Mouse (Mus musculus): ENCODE data around the gene Cmtr1.

Cmtr1 gene

GRCm38 (mm10) chr17:29660076-29660761 lies at the start of gene Cmtr1:
Gene Cmtr1 (plus strand): TSS chr17:29660595.
- DNase-seq (ENCODE audit: inconsistent age in 2 of 2, low spot score in 1 of 2) = peak; percentile 98 to 99

DNA sequence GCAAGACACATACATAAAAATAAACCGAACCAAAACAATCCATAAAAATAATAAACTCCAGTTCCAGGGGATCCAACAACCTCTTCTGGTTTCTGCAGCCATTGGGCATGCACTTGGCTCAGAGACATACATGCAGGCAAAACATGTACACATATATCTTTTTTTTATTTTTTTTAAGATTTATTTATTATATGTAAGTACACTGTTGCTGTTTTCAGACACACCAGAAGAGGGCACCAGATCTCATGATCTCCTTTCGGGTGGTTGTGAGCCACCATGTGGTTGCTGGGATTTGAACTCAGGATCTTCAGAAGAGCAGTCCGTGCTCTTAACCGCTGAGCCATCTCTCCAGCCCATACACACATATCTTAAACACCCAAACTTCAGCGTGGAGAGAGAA lies 46.9 kb upstream of the Cmtr1 start:
- DNase-seq (ENCODE audit: inconsistent age in 2 of 2, low spot score in 1 of 2) = peak in 1 of 2 experiments; percentile 60

- peak; percentile 95 to 98 for DNase-seq (ENCODE audit: inconsistent age in 2 of 2, low spot score in 1 of 2)
Measured at GRCm38 (mm10) chr17:29614115-29615023, 46.0 kb upstream of the Cmtr1 start, which contains the start of the genes Rnf8 and Gm28043. Gene Rnf8 (plus strand): TSS chr17:29614790. Gene Gm28043 (plus strand): TSS chr17:29614876.

- DNase-seq (ENCODE audit: inconsistent age in 2 of 2, low spot score in 1 of 2) = no peak
Measured at GRCm38 (mm10) chr17:29615024-29615551, 45.3 kb upstream of the Cmtr1 start.

DNA sequence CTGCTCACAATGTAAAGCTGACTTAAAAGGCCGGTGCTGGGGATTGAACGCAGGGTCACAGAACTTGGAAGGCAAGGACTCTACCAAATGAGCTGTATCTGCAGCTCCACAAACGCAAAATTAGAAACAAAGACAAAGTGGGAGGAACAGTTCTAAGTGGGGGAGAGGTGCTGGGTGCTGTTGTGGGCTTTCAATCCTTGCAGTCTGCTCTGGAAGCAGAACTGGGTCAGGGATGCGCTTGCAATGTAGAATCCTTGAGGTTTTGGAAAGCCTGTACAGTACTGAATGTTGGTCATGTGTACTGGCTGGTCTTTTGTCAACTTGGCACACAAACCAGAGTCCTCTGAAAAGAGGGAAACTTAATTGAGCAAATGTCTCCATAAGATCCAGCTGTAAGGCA lies 44.8 kb upstream of the Cmtr1 start:
- DNase-seq (ENCODE audit: inconsistent age in 2 of 2, low spot score in 1 of 2) = peak; percentile 43 to 87

GRCm38 (mm10) chr17:29619231-29619630 lies 41.2 kb upstream of the Cmtr1 start:
- no peak for DNase-seq (ENCODE audit: inconsistent age in 2 of 2, low spot score in 1 of 2)

GRCm38 (mm10) chr17:29623488-29623887 lies 36.9 kb upstream of the Cmtr1 start:
- DNase-seq (ENCODE audit: inconsistent age in 2 of 2, low spot score in 1 of 2) = no peak

DNA sequence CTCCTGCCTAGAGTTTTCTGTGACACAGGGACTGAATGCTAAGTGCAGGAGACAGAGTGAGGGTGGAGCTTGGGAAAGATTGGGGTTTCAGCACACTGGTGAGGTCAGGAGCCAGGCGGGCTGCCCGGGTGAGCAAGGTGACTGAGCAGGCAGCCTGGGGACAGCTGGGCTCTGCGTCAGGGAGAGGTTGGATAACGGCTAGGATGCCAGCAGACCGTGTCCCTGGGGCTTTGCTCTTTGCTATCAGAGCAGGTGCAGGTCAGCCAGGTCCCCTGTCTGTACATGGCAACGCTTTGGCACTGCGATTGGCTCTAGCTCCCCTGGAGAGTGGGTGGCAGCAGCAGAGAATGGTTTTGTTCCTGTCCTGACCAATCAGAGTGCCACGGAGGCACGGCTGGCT lies 33.1 kb upstream of the Cmtr1 start:
- DNase-seq (ENCODE audit: inconsistent age in 2 of 2, low spot score in 1 of 2) = no peak

- no peak for DNase-seq (ENCODE audit: inconsistent age in 2 of 2, low spot score in 1 of 2)
Measured at GRCm38 (mm10) chr17:29628946-29629345, 31.4 kb upstream of the Cmtr1 start.

GRCm38 (mm10) chr17:29629620-29630019 lies 30.8 kb upstream of the Cmtr1 start:
- no peak for DNase-seq (ENCODE audit: inconsistent age in 2 of 2, low spot score in 1 of 2)

DNA sequence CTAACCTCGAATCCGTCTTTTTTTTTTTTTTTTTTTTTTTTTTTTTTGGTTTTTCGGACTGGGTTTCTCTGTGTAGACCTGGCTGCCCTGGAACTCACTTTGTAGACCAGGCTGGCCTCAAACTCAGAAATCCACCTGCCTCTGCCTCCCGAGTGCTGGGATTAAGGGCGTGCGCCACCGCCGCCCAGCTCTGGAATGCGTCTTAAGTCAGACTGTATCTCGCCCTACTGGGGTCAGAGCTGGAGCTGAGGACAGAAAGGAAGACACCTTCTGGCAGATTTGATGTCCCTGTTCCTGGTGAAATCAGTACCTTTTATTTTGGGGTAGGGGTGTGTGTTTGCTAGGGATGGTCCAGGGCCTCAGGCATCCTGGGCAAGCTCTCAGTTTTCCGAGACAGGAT lies 28.1 kb upstream of the Cmtr1 start:
- DNase-seq (ENCODE audit: inconsistent age in 2 of 2, low spot score in 1 of 2) = no peak

- no peak for DNase-seq (ENCODE audit: inconsistent age in 2 of 2, low spot score in 1 of 2)
Measured at GRCm38 (mm10) chr17:29635492-29635891, 24.9 kb upstream of the Cmtr1 start.

DNA sequence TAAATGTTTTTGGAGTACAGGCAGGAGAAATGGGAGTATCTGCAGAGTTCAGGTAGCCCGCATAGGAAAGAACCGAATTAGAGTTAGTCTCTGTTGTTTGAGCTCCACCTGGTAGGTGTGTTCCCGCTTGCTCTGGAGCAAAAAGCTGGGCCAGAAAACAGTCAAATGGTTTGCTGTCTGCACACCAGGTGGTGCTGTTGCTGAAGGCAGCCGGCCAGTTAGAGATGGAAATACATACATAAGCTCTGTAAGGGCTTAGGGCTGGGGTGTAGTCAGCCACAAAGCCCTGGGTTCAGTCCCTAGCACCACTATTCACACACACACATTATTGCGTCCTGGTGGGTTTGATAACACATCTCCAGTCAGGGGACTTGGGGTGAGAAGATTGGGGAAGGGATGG lies 24.3 kb upstream of the Cmtr1 start:
- DNase-seq (ENCODE audit: inconsistent age in 2 of 2, low spot score in 1 of 2) = peak; percentile 38 to 77

GRCm38 (mm10) chr17:29637377-29637776 lies 23.0 kb upstream of the Cmtr1 start:
- DNase-seq (ENCODE audit: inconsistent age in 2 of 2, low spot score in 1 of 2) = peak in 1 of 2 experiments; percentile 67

- DNase-seq (ENCODE audit: inconsistent age in 2 of 2, low spot score in 1 of 2) = no peak
Measured at GRCm38 (mm10) chr17:29637895-29638294, 22.5 kb upstream of the Cmtr1 start.

DNA sequence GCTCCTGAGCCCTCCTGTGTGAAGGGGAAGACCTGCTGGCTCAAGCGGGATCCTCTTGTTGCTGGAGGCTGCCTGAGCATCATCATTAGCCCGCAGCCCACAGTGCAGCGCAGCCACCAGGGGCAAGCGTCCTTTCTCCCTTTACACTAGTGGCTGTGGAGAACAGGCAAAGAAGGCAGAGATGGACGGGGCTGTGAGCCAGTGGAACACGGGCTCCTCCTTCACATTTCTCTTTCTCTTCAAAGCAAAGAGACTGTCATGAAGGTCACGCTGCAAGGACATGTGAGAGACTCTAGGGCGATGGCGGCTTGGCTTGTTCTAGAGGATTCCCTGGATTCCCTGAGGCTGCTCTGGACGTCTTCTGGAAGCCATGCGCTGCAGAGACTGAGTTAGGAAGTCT lies 19.4 kb upstream of the Cmtr1 start:
- DNase-seq (ENCODE audit: inconsistent age in 2 of 2, low spot score in 1 of 2) = peak; percentile 80 to 91

DNA sequence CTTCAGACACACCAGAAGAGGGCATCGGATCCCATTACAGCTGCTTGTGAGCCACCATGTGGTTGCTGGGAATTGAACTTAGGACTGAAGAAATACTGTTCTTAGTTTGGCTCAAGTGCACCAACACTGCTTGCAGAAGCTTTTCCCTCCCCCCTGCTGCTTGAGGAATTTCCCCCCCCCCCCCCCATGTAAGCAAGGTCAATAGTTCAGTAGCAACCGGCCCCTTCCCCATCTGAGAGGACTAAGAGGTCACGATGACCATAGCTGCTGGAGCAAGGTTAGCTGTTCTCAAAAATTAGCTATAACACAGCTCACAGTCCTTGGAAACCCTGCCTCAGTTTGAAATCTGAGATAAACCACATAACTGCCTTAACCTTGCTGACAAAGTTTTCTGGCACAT lies 18.2 kb upstream of the Cmtr1 start:
- no peak for DNase-seq (ENCODE audit: inconsistent age in 2 of 2, low spot score in 1 of 2)

DNA sequence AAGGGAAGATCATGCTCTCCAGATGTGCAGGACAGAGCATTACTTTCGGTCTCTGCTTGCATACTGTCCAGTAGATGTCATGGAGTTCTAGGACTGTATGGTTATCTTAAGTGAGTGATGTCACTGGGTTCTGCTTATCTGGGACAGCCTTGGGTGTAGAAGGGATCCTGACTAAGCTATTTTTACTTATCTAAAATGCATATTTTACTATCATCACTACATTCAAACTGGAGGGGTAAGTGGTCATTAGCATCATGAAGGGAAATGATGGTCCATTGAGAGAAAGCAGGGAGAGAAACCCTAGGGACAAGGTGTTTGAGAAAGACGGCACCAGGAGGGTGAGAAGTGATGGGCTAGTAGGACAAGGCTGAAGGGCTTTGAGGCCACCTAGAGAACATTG lies 2.1 kb upstream of the Cmtr1 start:
- no peak for DNase-seq (ENCODE audit: inconsistent age in 2 of 2, low spot score in 1 of 2)

GRCm38 (mm10) chr17:29660762-29661391 lies 482 bp downstream of the Cmtr1 start:
- no peak for DNase-seq (ENCODE audit: inconsistent age in 2 of 2, low spot score in 1 of 2)

DNA sequence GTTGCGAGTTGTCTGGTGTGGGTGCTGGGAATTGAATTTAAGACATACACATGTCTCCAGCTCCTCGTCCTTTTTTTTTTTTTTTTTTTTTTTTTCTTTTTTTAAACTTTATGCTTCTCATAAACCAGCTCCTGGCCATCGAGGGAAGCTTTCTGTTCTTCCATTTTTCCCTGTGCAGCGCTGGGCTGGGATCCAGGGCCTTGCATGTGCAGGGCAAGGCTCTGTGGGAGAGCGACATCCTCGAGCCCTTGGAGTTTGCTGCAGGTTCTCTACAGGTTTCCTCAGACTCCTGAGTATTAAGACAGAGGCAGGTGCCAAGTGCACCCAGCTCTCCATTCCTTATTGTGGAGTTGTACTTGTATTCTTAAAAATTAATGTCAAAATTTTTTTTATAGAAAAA lies 1.8 kb downstream of the Cmtr1 start:
- DNase-seq (ENCODE audit: inconsistent age in 2 of 2, low spot score in 1 of 2) = no peak

All from adrenal gland, adult (tissue).